Mouse (Mus musculus): ENCODE measurements around the gene BC051019. TPM values are rescaled to one million over a fixed set of nuclear protein-coding genes. Genes with fewer than 3 reads are reported as not detected.

BC051019 gene
- polyA plus RNA-seq (2012; rRNA removed; ENCODE audit: low replicate concordance), result not detected in 2 replicates

DNA sequence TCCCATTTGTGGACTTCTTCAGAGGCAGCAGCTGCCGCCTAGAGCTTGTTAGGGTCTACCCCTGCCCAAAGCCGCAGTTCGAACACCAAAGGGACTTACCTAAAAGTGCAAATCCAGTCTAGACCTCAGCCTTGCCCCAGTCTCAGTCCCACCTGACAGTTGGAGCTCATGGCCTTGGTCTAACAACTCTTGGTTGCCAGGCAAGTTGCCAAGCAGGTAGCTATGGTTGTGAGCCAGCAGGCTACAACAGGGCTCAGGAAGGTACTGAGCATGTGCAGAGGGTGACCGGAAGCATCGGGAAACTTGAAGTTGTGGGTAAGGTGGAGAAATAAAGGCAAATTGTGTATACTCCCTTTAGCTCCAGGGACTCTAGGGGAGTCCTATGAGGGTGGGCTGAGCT lies at the start of gene BC051019:
Gene BC051019, minus strand, starts transcription at position 154 of the 400 bp plus-strand sequence.

DNA sequence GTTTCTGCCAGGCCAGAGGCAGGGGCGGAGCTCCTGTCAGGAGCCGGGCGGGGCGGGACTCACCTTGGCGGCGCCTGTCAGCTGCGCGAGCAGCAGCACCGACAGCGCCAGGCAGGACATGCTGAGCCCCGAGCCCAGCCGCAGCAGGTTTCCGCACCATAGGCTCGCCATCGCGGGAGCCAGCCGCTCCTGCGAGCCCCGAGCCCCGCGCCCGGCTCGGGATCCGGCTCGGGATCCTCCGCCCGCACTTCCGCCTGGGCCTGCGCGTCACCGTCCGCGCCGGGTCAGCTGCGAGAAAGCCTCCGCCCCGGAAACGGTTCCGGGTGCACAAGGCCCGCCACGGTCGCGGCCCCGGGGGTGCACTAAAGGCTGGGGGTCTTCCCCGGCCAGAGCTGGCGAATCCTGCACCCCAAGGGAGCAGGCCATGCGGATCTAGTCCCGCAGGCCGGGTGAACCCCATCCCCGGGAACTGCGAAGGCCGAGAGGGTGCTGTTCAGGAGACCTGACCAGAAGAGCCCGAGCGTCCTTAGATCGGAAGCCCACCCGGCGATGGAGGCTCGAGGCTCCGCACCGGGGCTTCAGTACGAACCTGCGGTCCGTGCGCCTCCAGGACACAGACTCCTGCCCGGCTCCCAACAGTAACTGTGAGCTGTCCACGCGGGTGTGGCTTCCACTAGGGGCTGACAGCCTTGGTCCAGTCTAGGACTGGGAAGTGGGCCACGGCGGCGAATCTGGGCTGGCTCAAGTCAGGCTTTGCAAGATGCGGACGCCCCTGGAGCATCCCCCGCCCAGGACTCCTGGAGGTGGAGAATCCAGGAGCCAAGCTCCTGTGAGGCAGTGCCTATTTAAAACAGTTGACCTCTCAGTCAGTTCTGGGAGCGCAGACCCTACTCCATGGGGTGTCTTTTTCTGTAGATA lies 28.6 kb upstream of the BC051019 start, which contains the start of gene Tmem9b:
Gene Tmem9b, minus strand, starts transcription at position 868 of the 918 bp plus-strand sequence.

DNA sequence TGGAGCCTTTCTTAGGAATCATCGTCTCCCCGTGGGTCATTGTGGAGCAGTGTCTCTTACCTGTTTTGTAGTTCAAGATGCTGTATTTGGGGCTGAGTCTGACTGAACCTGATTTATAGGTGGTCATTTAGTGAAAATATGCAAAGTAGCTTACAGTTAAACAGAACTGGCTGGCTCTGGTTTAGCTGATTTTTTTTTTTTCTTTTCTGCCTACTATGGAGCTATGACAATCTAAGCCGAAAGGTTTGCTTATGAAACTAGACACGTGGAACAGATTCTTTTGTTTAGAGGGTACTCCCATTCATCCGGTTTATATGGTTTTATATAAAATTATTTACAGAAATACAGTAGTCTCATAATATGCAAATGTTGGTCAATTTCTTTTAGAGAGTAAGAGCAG lies 8.0 kb upstream of the BC051019 start, which contains the start of gene Ascl3:
Gene Ascl3, minus strand, starts transcription at position 101 of the 400 bp plus-strand sequence.

DNA sequence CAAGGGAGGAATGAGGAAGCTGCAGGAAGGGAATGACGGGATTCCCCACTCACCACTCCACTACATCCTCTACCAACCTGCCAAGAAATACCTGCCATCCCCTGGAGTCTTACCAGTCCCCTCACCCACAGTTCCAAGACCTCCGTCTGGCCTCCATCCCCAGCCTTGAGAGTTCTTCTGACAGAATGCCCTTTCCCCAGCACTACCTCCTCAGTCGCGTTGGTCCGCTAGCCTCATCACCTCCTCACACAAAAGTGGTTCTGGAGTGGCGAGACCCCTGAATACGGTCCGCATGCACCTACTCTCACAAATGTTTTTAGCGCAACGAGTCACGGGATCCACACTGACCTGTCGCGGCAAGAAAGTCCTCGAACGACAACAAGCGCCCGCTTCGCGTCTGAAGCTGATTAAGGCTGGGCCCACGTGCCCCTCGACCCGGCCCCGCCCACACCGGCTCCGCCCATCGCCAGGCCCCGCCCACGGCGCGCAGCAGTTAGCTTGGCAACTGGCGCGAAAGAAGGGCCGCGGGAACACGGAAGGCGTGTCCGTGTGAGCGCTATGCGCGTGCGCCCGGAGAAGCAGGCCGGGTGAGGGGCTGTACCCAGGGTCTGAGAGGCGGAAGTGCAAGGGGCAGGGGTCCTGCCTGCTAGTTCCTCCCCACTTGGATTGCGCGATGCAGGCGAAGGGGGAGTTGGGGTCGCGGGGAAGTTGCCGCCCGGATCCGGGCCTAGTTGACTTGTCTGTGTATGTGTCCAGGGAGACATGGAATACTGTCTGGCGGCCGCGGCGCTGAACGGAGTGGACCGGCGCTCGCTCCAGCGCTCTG lies 20.2 kb downstream of the BC051019 start, which contains the start of the genes St5 and Akip1:
Gene St5, minus strand, starts transcription at position 416 of the 826 bp plus-strand sequence.
Gene Akip1, plus strand, starts transcription at position 501 of the 826 bp plus-strand sequence.

Other genes with a start within 250 kb of the BC051019 start
- gene Trim66, start 215.7 kb downstream of the BC051019 start, polyA plus RNA-seq (2012; rRNA removed; ENCODE audit: low replicate concordance), result 0.17 and 0.19 TPM in 2 replicates
- 212 and 563 TPM in 2 replicates for gene Rpl27a, start 204.7 kb downstream of the BC051019 start, polyA plus RNA-seq (2012; rRNA removed; ENCODE audit: low replicate concordance)
- gene St5, start 20.2 kb downstream of the BC051019 start, polyA plus RNA-seq (2012; rRNA removed; ENCODE audit: low replicate concordance), result 37.5 and 56.1 TPM in 2 replicates
- 15.6 and 16.3 TPM in 2 replicates for gene Akip1, start 20.2 kb downstream of the BC051019 start, polyA plus RNA-seq (2012; rRNA removed; ENCODE audit: low replicate concordance)
- gene Ascl3, start 7.9 kb upstream of the BC051019 start, polyA plus RNA-seq (2012; rRNA removed; ENCODE audit: low replicate concordance), result 0.19 and 0.73 TPM in 2 replicates
- gene Tmem9b, start 29.0 kb upstream of the BC051019 start, polyA plus RNA-seq (2012; rRNA removed; ENCODE audit: low replicate concordance), result 48.6 and 49.0 TPM in 2 replicates
- gene Nrip3, start 58.2 kb upstream of the BC051019 start, polyA plus RNA-seq (2012; rRNA removed; ENCODE audit: low replicate concordance), result 0.06 TPM in 1 of 2 replicates, not detected in the other
- 0.20 and 3.4 TPM in 2 replicates for gene Scube2, start 141.8 kb upstream of the BC051019 start, polyA plus RNA-seq (2012; rRNA removed; ENCODE audit: low replicate concordance)
- gene Dennd5a, start 236.6 kb upstream of the BC051019 start, polyA plus RNA-seq (2012; rRNA removed; ENCODE audit: low replicate concordance), result 129 and 135 TPM in 2 replicates

All from subcutaneous adipose tissue, adult 2 months (tissue).